In genomic region chr3:86788711-86789110, GRCm38 (mm10) we compare ENCODE assay signal across 9 mouse cellular contexts.
DNase-seq lines count a peak whose midpoint lies in the region; ATAC-seq and TF ChIP-seq lines count a peak whose summit lies in the region.
"Had no signal": no experiment of that assay in that cellular context is flagged by ENCODE, and none has a peak within 500 bp of the region (broad histone marks: within the 10 kb centered on the region; RNA-seq: fewer than 3 reads in every experiment).

No protein-coding gene starts in this region.

- TF ChIP-seq CTCF in left cerebral cortex, adult 2 months (IDR thresholded peaks at IDR 0.05), result peak; percentile 79

- DNase-seq in liver, result peak; percentile 54
- DNase-seq in adrenal gland, adult (ENCODE audit: inconsistent age in 2 of 2, low spot score in 1 of 2), result peak; percentile 65 to 93
- peak; percentile 91 for DNase-seq in embryo, embryonic 10.5 days (ENCODE audit: low spot score)
- DNase-seq in heart, postnatal 10 days, result peak; percentile 78 to 82
- DNase-seq in left cerebral cortex, adult 2 months (ENCODE audit: extremely low spot score in 1 of 2, low spot score in 2 of 2), result peak; percentile 67 to 70

- no peak for ATAC-seq in liver, embryonic 12.5 days
- ATAC-seq in midbrain, embryonic 15.5 days (replicated peaks), result no peak
- ATAC-seq in monocyte, adult 5-6 weeks (replicated peaks; ENCODE audit: insufficient number of reproducible peaks, low FRiP score, low TSS enrichment, poor library complexity, severe bottlenecking), result no peak

- H3K27me3 ChIP-seq in liver, embryonic 12.5 days (replicated peaks), result no peaks in the 10 kb centered on the region
- no peaks in the 10 kb centered on the region for H3K27me3 ChIP-seq in midbrain, embryonic 15.5 days (replicated peaks)
- H3K27me3 ChIP-seq: embryonic facial prominence, embryonic 13.5 days had no signal

- no peak overlapping the region for H3K27ac ChIP-seq in liver, embryonic 12.5 days
- peak overlapping the region; percentile 63; the same call in 1 of the 2 replicates for H3K27ac ChIP-seq in left cerebral cortex, adult 2 months
- H3K27ac ChIP-seq in midbrain, embryonic 15.5 days, result peak overlapping the region; percentile 53
- H3K27ac ChIP-seq: embryonic facial prominence, embryonic 13.5 days had no signal

- H3K4me2 ChIP-seq in liver, embryonic 12.5 days, result no peak overlapping the region
- H3K4me2 ChIP-seq in midbrain, embryonic 15.5 days, result no peak overlapping the region
- H3K4me2 ChIP-seq: embryonic facial prominence, embryonic 13.5 days had no signal

- no peaks in the 10 kb centered on the region for H3K9me3 ChIP-seq in liver, embryonic 12.5 days (replicated peaks)
- H3K9me3 ChIP-seq in midbrain, embryonic 15.5 days, result no peaks in the 10 kb centered on the region
- H3K9me3 ChIP-seq: embryonic facial prominence, embryonic 13.5 days had no signal

- peaks cover 47% of the 10 kb centered on the region for H3K36me3 ChIP-seq in liver, embryonic 12.5 days
- H3K36me3 ChIP-seq in midbrain, embryonic 15.5 days (replicated peaks), result peaks cover 3% of the 10 kb centered on the region

- no peak overlapping the region for H3K9ac ChIP-seq in liver, embryonic 12.5 days
- no peak overlapping the region for H3K9ac ChIP-seq in midbrain, embryonic 15.5 days
- H3K9ac ChIP-seq: embryonic facial prominence, embryonic 13.5 days had no signal

- WGBS in liver, embryonic 12.5 days (ENCODE audit: insufficient replicate concordance), result 46% methylated on average over 6 of the region's 6 CpGs
- 34% methylated on average over 6 of the region's 6 CpGs for WGBS in midbrain, embryonic 15.5 days

- 0 out of 2 replicates have a peak, but pooled peaks cover 6% of the 10 kb centered on the region for H3K4me1 ChIP-seq in liver, embryonic 12.5 days
- H3K4me1 ChIP-seq in midbrain, embryonic 15.5 days, result peaks cover 30% of the 10 kb centered on the region

- intact Hi-C loops in heart, postnatal 10 days (cut with DNase I), result loop anchor here (1.0 kb wide), 1 partner anchor 24 kb away; no protein-coding TSS in a partner anchor
- intact Hi-C loops in left cerebral cortex, adult 2 months (cut with DNase I), result loop anchor here (1.0 to 5.0 kb wide), 3 partner anchors 24 to 188 kb away; no protein-coding TSS in a partner anchor

- H3K4me3 ChIP-seq in liver, embryonic 12.5 days, result no peak overlapping the region
- H3K4me3 ChIP-seq in left cerebral cortex, adult 2 months, result no peak overlapping the region
- H3K4me3 ChIP-seq in midbrain, embryonic 15.5 days, result no peak overlapping the region
- H3K4me3 ChIP-seq: embryonic facial prominence, embryonic 13.5 days had no signal
